Mouse (Mus musculus) kidney, adult 2 months (tissue): ENCODE measurements at regions not wholly inside any gene's neighbourhood (a gene's known extent, or its start where the extent isn't known, plus 50 kb on each side); places are given as distances from the start of the nearest gene placed in this dataset.
"Not testable (repeated sequence)": the region's sequence is repeated elsewhere in the genome, so short reads cannot be mapped to it uniquely, and the experiment has no call there.

Source experiments
- DNase-seq: peaks from one replicate; pipeline ENCODE4 v3.0.0; 2021
- H3K27ac ChIP-seq: fragments of 200-500 bp; 2 replicates; pipeline ENCODE4 v1.5.1; 2012; ENCODE audit warnings: low read depth, low read length, control low read depth, inconsistent platforms; ENCODE audit not compliant: insufficient read depth
- H3K27me3 ChIP-seq: fragments of 200-500 bp; replicated peaks from 2 replicates; pipeline ENCODE4 v1.6.1; 2012; ENCODE audit warnings: mild to moderate bottlenecking, moderate library complexity, low read length, inconsistent platforms; ENCODE audit not compliant: control insufficient read depth, insufficient read depth
- H3K36me3 ChIP-seq: fragments of 200-500 bp; 2 replicates; pipeline ENCODE4 v1.6.1; 2012; ENCODE audit warnings: mild to moderate bottlenecking, moderate library complexity, low read length, inconsistent platforms; ENCODE audit not compliant: control insufficient read depth, insufficient read depth
- H3K4me1 ChIP-seq: fragments of 200-500 bp; 2 replicates; pipeline ENCODE4 v1.6.1; 2011; ENCODE audit warnings: low read length; ENCODE audit not compliant: control insufficient read depth, insufficient read depth
- H3K4me3 ChIP-seq: fragments of 200-500 bp; 2 replicates; pipeline ENCODE4 v1.5.1; 2011; ENCODE audit warnings: mild to moderate bottlenecking, low read depth, low read length, control low read depth; ENCODE audit not compliant: insufficient read depth
- CTCF ChIP-seq: fragments of 200-500 bp; conservative IDR thresholded peaks from 2 replicates; pipeline ENCODE4 v1.5.1; 2011; ENCODE audit warnings: low read depth, mild to moderate bottlenecking, control low read depth, low read length, moderate library complexity, mixed read lengths; ENCODE audit not compliant: insufficient read depth, insufficient read length
- POLR2A ChIP-seq: fragments of 200-500 bp; IDR thresholded peaks from one replicate; pipeline ENCODE4 v1.6.1; 2011; ENCODE audit warnings: low read depth, low read length, control low read depth
- WGBS: fragments of 180-500 bp; shearing (Covaris S2); methylation state at CpG from one replicate; pipeline ENCODE4 v1.1.7; 2018; 5-methylcytosine and 5-hydroxymethylcytosine counted together

- Histone ChIP-seq H3K27ac (no peak overlapping the region), H3K27me3 (no peaks in the 10 kb centered on the region), H3K36me3 (no peaks in the 10 kb centered on the region), H3K4me1 (peaks cover 8% of the 10 kb centered on the region), H3K4me3 (no peak overlapping the region)
- no peak for DNase-seq
- TF ChIP-seq CTCF (no peak; the same call in 1 of the 2 replicates), POLR2A (no peak)
- 74% methylated on average over 9 of the region's 9 CpGs for WGBS
Measured at GRCm38 (mm10) chr12:79989582-79990110, 123.2 kb downstream of the Zfp36l1 start.

- no peak overlapping the region for H3K27ac ChIP-seq
Measured at GRCm38 (mm10) chr12:79988401-79989358, 124.1 kb downstream of the Zfp36l1 start.

GRCm38 (mm10) chr12:79986241-79986976 lies 126.4 kb downstream of the Zfp36l1 start:
- no peaks in the 10 kb centered on the region for H3K27me3 ChIP-seq
- H3K4me1 ChIP-seq = peaks cover 8% of the 10 kb centered on the region
- no peak overlapping the region for H3K27ac ChIP-seq
- 61% methylated on average over 9 of the region's 9 CpGs for WGBS
- no peak for DNase-seq
- H3K36me3 ChIP-seq = no peaks in the 10 kb centered on the region
- no peak overlapping the region for H3K4me3 ChIP-seq
- TF ChIP-seq POLR2A (no peak), CTCF (no peak)

More at GRCm38 (mm10) chr12:79988401-79989358, 124.1 kb downstream of the Zfp36l1 start:
- Histone ChIP-seq H3K36me3 (no peaks in the 10 kb centered on the region), H3K4me3 (no peak overlapping the region), H3K27me3 (no peaks in the 10 kb centered on the region), H3K4me1 (peaks cover 8% of the 10 kb centered on the region)
- no peak for TF ChIP-seq POLR2A
- no peak for TF ChIP-seq CTCF
- 80% methylated on average over 11 of the region's 11 CpGs for WGBS
- no peak for DNase-seq

GRCm38 (mm10) chr12:79984985-79985747 lies 127.6 kb downstream of the Zfp36l1 start:
- H3K4me1 ChIP-seq = peaks cover 5% of the 10 kb centered on the region; the same call in 1 of the 2 replicates
- 83% methylated on average over 5 of the region's 5 CpGs for WGBS
- no peak overlapping the region for H3K27ac ChIP-seq
- no peak for DNase-seq
- H3K27me3 ChIP-seq = no peaks in the 10 kb centered on the region
- TF ChIP-seq POLR2A = no peak
- TF ChIP-seq CTCF = no peak
- no peaks in the 10 kb centered on the region for H3K36me3 ChIP-seq
- H3K4me3 ChIP-seq = no peak overlapping the region

- H3K4me3 ChIP-seq = no peak overlapping the region
- WGBS = 81% methylated on average over 10 of the region's 10 CpGs
- H3K36me3 ChIP-seq = no peaks in the 10 kb centered on the region
- H3K27me3 ChIP-seq = no peaks in the 10 kb centered on the region
- no peak for TF ChIP-seq POLR2A
- TF ChIP-seq CTCF = no peak
- DNase-seq = no peak
- no peak overlapping the region for H3K27ac ChIP-seq
- no peaks in the 10 kb centered on the region for H3K4me1 ChIP-seq
Measured at GRCm38 (mm10) chr12:79984025-79984790, 128.6 kb downstream of the Zfp36l1 start.

- TF ChIP-seq CTCF = no peak
- TF ChIP-seq POLR2A = no peak
- no peak overlapping the region for H3K27ac ChIP-seq
Measured at GRCm38 (mm10) chr12:79983232-79983631, 129.6 kb downstream of the Zfp36l1 start.

GRCm38 (mm10) chr12:79982497-79982896 lies 130.3 kb downstream of the Zfp36l1 start:
- not testable (repeated sequence) for H3K4me3 ChIP-seq, H3K4me1 ChIP-seq, H3K36me3 ChIP-seq, H3K27me3 ChIP-seq, H3K27ac ChIP-seq
- DNase-seq = peak; percentile 29
- 65% methylated on average over 1 of the region's 1 CpGs for WGBS

More at GRCm38 (mm10) chr12:79983232-79983631, 129.6 kb downstream of the Zfp36l1 start:
- 75% methylated on average over 6 of the region's 6 CpGs for WGBS
- Histone ChIP-seq H3K4me1 (no peaks in the 10 kb centered on the region), H3K4me3 (no peak overlapping the region), H3K36me3 (no peaks in the 10 kb centered on the region), H3K27me3 (no peaks in the 10 kb centered on the region)
- no peak for DNase-seq
